Mouse (Mus musculus): Measurements from ENCODE around the gene Plet1.

Plet1 gene

DNA sequence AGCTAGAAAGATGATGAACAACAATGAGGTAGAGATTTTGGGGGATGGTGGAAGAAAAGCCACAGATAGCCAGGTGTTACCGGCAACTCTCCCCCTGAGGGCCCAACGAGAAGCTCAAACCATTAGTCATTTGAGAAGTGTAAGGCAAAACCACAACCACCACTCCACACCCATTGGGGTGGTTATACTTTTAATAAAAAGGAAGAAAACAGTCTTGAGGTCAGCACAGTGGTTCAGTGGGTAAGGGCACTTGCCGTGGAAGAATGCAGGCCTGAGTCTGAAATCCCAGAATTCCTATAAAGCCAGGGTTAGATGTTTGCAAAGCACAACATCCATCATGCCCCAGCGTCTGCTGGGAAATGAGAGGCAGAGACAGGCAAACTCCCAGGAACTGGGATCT is 43.0 kb downstream of the Plet1 start:
- no peak for DNase-seq

DNA sequence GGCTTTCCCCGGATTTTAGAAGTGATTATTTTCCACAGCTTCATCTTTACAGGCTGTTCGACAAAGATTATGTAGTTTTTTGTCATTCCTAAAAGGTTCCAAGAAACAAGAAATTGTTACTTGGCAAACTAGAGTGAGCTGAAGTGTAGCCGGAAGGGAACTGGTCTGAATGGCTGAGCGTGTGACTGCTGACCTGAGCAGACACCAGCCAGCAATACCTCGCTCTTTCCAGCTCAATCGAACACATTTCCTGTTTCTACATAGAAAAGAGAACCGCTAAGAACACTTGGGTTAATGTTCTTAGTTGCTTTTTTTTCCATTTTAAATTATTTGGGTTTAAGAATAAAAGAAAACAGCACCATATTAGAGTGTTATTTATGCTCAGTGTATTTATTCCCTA is 45.8 kb downstream of the Plet1 start:
- DNase-seq: no peak

DNA sequence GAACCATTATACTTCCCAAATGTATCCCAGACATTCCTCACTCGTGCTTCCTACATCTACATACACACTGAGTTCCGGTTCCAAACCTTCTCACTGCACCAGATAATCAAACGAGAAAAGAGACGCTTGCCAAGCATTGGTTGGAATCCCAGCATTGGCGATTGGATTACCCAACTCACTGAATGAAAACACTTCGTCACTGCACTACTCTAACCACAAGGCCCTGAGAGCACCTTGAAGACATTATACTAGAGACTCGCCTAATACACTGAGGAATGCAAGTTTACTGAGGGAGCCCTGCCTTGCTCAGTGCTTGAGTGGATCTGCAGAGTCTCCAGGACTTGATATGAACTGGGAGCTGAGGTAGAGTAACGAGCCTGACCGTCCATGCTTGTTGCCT is 48.1 kb downstream of the Plet1 start:
- DNase-seq: no peak

DNA sequence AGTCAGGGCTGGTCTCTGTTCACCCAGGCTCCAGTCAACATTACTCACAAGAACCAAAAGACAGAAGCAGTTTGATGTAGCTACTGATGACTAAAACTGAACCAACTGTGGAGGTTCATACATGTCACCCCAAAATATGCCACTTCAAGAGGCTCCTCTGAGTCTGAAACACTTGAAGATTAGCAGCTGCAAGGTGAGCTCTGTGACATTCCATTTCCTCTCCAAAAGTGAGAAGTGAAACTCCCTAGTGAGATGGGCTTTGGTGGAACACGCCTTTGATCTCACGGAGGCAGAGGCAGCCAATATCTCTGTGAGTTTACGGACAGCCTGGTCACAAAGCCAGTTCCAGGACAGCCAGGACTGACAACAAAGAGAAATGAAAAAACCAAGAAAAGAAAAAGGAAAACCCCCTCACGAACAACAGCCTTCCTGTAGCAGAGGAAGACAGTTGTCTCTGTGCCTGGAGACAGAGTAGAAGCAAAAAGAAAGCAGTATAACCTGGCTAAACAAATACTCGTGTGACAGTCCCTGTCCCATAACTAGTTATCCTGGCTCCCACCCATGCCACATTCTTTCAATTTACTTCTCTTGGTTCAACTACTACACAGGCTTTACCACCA is 53.6 kb downstream of the Plet1 start:
- DNase-seq: no peak

DNA sequence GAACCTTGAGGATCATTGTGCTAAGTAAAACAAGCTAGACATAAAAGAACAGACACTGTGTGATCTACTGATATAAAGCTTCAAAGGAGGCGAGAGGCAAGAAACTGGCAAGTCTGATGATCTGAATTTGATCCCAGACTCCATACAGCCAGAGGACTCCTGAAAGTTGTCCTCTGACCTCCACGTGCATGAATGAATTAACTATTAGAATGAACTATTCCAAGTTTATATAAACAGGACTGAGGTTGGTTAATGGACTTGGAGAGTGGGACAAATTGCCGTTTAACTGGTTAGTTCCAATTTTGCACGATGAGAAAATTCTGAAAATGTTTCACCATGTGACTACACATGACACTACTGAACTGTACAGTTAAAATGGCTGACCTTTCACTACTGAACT is 54.6 kb downstream of the Plet1 start:
- no peak for DNase-seq

DNA sequence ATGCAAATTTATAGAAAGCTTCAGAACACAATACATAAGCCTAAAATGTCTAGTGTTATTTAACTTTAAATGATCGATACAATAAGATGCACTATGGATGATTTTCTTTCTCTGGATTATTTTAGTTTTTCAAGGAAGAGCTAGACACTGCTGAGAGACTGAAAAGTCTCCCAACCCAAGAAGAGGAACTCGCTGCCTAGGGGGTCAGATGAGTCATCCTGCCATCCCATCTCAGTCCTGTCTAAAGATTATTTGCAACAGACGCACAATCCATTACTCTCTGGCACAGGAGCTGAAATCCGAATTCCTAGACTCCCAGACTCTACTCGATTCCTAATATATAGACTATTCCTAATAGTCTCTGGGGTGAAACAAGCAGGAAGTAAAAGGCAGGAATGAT is 57.9 kb downstream of the Plet1 start:
- DNase-seq: no peak

DNA sequence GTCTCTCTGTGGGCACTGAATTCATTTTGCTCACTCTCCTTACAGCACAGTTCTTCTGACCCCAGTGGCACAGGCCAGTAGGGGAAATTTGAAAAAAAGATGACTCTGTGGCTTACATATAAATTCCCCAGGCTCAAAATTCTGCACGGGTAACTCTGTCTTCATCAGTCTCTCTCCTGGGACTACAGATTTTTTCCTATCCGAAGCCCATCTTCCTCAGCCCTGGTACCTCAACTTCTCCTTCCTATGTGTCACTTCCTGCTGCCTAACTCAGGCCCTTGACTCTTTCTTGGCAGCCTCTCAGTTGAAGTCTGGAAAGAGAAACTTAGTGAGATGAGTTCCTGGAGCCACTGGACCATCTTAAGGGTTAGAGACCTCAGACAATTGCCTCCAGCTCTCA is 59.2 kb downstream of the Plet1 start:
- DNase-seq: no peak

DNA sequence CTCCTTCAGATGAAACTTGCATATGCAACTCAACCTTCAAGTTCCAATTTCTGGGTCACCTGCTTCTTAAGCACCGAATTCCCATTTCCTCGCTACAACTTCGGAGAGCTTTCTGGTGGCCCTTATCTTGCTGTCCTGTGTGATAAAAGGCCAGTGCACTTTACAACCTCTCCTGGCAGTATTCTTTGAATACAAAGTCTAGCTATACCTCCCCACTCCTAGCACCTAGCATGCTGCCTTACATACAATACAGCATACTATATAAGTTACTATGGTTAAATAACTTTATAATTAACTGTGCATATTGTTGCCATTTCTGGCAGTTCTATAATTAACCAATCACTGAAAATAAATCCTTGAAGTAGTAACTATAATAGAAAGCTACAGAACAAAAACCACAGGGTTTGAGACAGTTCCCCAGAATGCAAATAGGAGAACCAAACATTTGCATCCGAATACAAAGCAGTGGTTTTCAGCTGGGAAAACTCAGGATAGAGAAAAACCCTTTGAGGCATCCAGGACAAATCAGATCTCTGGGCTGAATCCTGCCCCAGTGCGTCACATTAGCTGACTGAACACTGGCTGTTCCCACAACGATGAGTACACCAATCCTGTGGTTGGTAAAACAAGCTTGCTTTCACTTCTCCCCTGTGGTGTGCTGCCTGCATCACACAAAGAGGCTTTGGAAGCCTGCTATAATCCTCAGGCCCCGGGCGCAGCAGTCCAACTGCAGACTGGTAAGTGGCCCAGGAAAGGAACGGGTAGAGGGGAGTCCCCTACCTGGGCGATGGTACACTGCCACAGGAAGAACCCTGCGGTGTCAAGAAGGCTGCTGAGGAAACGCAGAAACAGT is 60.1 kb downstream of the Plet1 start, which contains the start of gene Il18:
Gene Il18, plus strand, starts transcription at position 587 of the 853 bp plus-strand sequence.
- peak; percentile 19 for DNase-seq

DNA sequence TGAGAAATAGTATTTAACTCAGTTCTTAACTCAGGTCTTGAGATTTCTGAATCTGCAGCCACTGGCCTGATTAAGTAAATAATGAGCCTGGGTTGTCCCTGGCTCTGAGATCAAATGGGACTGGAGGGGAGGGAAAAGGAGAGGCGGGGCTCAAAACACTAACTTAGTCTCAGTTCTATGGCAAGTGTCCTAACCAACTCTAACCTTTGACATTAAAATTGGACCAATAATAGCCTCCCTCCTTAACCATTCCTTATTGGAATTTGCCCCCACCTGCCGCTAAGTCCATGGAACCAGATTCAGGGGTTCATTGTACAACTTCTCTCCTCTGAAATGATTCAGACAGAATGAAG is 60.7 kb downstream of the Plet1 start, which contains the start of gene Bco2:
Gene Bco2, minus strand, starts transcription at position 88 of the 353 bp plus-strand sequence.
- DNase-seq: no peak
